Mouse (Mus musculus) pancreas, adult 10 weeks (tissue): ENCODE data around the gene Fmr1. TPM values are rescaled to one million over a fixed set of nuclear protein-coding genes. Genes with fewer than 3 reads are reported as not detected.

Experiments
- polyA plus RNA-seq: library from polyadenylated mRNA; stranded (reverse); fragments of 350-450 nt; fragmentation: Illumina TruSeq; extraction: RNeasy Lipid Tissue Mini Kit (QIAGEN cat#74804); gene quantifications from one replicate; pipeline ENCODE4 v1.2.3, GENCODE M21; 2015; ENCODE audit warnings: low read depth, low replicate concordance; ENCODE audit not compliant: insufficient read depth

The Fmr1 gene
- 5.1 TPM for polyA plus RNA-seq

DNA sequence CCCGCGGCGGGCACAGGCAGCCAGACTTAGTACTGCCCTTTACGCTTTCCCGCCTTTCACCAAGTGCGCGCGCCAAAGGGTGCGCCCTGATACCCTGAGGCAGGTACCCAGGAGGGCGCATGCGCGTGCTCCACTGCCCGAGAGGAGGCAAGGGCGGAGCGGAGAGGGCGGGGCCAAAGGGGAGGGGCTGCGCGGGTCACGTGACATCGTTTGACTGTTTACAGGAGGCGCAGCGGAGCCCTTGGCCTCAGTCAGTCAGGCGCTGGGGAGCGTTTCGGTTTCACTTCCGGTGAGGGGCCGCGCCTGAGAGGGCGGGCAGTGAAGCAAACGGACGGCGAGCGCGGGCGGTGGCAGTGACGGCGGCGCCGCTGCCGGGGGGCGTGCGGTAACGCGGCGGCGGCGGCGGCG, at the start of gene Fmr1:
TSS of gene Fmr1 (plus strand) at position 209 of the 408 bp plus-strand sequence.

DNA sequence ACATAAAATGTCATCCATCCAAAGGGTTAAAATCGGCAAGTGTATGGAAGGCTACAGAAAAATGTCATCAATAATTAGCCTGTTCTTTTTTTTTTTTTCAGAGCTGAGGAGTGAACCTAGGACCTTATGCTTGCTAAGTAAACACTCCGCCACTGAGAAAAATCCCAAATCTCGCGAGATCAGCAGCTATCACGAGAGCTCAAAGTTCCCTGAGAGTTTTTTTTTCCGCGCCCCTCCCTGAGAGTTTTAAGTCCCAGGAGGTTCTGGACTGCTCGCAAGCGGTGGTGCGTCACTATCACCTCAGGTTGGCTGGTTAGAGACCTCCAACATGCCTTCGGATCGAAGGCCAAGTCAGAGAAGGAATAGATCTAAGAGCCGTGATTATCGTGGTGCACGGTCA, 83.3 kb downstream of the Fmr1 start, which contains the start of gene Fmr1nb:
TSS of gene Fmr1nb (plus strand) at position 234 of the 400 bp plus-strand sequence.

Other genes with a start within 250 kb of the Fmr1 start
- gene Fmr1nb, start 83.3 kb downstream of the Fmr1 start, polyA plus RNA-seq, result not detected
- not detected for gene Gm14698, start 142.6 kb downstream of the Fmr1 start, polyA plus RNA-seq
- gene Gm6812, start 214.5 kb downstream of the Fmr1 start, polyA plus RNA-seq, result not detected